Mouse (Mus musculus): ENCODE measurements at regions not wholly inside any gene's neighbourhood (a gene's known extent, or its start where the extent isn't known, plus 50 kb on each side); places are given as distances from the start of the nearest gene placed in this dataset.

DNA sequence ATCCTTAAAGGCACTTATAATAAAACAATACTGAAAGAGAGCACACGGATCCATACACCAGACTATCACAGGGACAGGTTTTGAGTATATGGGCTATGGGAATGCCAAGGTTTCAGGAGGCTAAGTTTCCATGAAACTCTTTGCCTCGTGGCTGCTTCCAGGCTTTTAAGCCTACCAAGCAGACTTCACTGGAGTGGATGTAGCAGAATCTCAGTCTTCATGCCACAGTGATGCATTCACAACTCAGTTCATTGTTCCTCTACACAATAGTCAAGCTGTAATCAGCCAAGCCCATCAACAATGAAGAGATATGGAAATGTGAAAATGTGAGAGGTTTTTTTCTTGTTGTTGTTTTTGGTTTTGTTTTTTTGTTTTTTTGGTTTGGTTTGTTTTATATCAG is 148.3 kb upstream of the 1700008P02Rik start:
- no peak for TF ChIP-seq CTCF (IDR thresholded peaks at IDR 0.05; ENCODE audit: control insufficient read depth, insufficient read depth, low read length)
- TF ChIP-seq POLR2A (IDR thresholded peaks at IDR 0.05; ENCODE audit: borderline replicate concordance, control insufficient read depth, low read depth, low read length): no peak
